Mouse (Mus musculus): ENCODE data around the gene Gnai1.
"Not testable (repeated sequence)": the region's sequence is repeated elsewhere in the genome, so short reads cannot be mapped to it uniquely, and the experiment has no call there.

The Gnai1 gene
- long read RNA-seq, experiment 1, transcript Gnai1-201 (8 exons, 3,135 nt): major isoform, 10 of 33 reads
- long read RNA-seq, experiment 1, partial matches to known transcripts: 21 of 33 reads
- long read RNA-seq, experiment 1, other reads (novel, unspliced or antisense): 2 of 33 reads
- long read RNA-seq, experiment 2, partial matches to known transcripts: 16 of 18 reads
- long read RNA-seq, experiment 2, other reads (novel, unspliced or antisense): 0 of 18 reads

DNA sequence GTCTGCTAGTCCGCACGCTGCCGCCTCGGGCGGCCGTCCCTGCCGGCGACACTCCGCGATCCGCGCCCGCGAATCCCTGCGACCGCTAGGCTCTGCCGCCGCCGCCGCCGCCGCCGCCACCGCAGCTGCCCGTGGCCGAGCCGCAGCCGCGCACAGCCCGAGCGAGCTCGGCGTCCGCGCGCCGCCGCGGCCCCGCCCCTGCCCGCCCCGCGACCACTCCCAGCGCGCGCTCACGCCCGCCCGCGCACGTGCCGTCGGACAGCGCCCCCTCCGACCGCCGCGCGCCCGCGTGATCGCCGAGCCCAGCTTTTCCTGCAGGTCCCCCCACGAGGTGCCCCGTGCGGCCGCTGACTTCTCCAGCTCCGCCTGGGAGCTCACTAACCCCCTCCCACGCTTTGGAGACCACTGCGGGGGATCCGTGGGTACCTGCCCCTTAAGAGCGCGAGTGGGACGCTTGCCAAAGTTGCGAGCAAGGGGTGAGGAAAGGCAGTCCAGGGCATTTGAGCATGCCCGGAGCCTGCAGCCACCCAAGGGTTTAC is at the start of gene Gnai1:
Gnai1 (minus strand) TSS at position 75 of the 539 bp plus-strand sequence.
- intact Hi-C loops (cut with DNase I): no loop called here

GRCm38 (mm10) chr5:18367864-18368263 is 7.7 kb upstream of the Gnai1 start:
- intact Hi-C loops (cut with DNase I): no loop called here

GRCm38 (mm10) chr5:18365460-18365859 is 5.3 kb upstream of the Gnai1 start:
- intact Hi-C loops (cut with DNase I): no loop called here

DNA sequence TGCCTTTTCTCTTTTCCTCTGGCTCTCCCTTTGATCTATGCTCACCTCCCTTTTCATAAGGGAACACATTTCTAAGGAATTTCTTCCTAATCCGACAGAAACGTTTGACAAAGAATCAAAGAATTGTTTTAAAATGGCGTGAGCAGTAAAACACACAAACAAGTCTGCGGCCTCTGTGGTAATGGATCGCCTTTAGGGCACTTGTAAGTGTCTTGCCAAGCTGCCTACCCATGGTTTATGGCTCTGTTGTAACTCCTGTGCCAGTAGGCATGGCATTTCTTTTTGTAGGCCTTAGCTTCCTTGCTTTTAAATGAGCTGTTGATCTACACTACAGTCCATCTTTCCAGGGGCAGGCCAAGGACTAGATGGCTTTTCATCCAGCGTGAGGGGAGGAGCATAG is 801 bp upstream of the Gnai1 start:
- intact Hi-C loops (cut with DNase I): no loop called here

DNA sequence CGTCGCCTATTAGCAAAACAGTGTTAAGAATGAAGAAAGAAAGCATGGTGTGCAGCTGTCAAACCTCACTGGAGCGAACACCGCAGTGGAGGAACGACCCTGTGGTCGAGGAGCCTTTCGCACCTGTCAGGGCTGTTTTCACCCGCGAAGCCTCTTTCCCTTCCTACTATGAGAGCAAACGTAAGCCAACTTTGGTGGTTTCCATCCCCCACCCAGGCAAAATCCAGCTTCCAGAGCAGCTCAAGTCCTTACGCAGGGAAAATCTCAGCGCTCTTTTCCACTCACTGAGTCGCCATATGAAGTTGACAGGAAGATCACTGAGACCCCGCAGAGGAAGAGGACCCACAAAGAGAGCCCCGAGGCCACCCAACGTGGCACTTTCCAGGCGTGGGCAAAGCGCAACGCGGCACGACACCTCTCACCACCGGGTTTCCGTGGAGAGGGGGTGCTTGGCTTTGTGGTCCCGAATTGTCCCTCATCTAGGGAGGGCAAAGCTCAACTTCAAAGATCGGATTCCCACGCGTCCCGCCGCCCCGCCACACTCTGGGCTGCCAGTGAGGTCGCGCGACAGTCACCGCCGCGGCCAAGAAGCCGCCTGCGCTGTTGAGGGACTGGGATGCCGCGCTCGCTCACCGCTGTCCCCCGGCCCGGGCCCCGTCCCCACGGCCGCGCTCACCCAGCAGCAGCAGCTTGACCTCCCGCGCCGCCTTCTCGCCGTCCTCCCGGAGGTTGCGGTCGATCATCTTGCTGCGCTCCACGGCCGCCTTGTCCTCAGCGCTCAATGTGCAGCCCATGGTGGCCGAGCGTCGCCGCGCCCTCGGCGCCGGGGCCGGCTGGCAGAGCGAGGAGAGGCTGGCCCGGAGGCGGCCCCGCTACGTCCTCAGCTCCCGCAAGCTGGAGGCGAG is 527 bp downstream of the Gnai1 start:
- intact Hi-C loops (cut with DNase I): no loop called here

- intact Hi-C loops (cut with DNase I): no loop called here
Measured at GRCm38 (mm10) chr5:18358778-18359177, 1.4 kb downstream of the Gnai1 start.

DNA sequence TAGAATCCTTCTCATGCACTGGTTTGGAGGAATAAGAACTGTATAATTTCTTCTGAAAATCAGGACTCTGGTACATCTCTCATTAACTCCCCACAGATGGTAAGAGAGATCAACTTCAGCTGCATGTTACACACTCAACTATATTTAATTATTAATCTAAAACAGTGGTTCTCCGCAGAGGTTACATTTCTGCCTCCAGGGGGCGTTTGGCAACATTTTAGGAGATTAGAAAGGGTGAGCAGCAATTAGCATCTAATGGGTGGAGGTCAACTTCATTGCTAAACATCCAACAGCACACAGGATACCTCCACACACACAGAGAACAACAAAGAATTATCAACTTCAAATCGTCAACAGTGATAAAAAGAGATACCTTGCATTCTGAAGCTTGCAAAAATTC is 2.0 kb downstream of the Gnai1 start:
- intact Hi-C loops (cut with DNase I): no loop called here

GRCm38 (mm10) chr5:18347297-18347696 is 12.9 kb downstream of the Gnai1 start:
- intact Hi-C loops (cut with DNase I): no loop called here

DNA sequence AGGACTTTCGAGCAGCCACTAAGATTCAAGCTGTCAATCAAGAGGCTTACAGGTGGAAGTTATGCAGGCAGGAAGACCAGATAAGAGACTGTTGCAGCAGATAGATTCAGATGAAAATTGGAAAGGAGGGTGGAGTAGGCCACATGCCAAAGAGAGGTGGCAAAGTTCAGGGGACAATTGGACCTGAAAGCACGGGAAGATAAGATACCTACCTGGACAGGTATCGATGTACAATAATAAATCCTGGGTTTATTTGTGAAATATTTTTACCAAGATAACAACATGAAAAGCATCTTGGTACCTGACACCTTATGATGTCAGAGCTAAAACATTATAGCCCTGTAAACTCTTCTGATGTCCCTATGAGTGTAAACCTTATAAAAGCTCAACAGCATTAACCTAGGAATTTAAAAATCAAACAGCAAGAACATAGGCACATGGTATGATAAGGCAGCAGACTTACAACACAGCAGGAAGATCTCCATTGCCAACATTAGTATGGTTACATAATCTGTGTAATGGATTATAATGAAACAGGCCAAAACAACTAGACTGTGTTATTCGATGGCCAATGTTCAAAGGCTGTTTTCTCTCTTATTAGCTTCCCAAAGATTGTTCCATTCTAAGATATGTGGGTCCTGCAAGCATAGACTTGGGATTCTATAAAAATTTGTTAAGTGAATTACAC is 16.6 kb downstream of the Gnai1 start:
- intact Hi-C loops (cut with DNase I): no loop called here

DNA sequence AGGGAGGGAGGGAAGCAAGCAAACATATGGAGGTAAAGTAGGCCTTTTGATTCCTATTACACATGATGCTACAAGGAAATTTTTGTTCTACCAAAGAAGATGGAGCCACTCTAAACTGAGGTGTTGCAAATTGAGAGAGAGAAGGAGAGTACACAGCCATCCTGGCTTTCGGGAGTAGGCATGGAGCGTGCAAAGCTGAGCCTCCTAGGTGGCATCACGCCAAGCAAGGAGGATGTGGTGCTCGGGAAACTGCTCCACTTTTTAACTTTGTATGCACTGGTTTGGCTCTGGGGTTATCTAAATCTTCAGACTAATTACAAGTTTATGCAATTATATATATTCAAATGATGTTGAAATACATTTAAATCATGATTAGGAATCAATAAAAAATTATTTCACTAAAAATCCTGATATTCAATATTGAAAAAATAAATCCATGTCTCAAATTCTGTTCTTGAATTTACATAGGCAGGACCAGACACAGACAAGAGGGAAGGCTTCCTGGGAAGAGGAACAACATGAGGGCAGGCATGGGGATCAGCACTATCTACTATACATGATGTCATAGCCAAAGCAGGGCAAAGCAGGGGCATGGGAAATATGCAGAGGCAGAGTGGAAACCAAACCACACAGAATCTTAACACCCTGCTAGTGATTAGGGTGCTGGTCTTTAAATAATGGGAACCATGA is 17.2 kb downstream of the Gnai1 start:
- intact Hi-C loops (cut with DNase I): no loop called here

DNA sequence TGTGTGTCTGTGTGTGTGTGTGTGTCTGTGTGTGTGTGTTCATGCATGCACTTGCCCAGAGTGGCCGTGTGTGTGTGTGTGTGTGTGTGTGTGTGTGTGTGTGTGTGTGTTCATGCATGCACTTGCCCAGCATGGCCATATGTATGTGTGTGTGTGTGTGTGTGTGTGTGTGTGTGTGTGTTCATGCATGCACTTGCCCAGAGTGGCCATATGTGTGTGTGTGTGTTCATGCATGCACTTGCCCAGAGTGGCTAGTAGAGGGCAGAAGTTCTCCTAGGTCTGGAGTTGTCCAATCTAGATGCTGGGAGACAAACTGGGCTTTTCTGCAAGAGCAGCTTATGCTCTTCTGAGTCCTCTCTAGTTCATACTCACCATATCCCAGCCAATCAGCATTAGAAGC is 18.3 kb downstream of the Gnai1 start:
- intact Hi-C loops (cut with DNase I): not testable (repeated sequence)

DNA sequence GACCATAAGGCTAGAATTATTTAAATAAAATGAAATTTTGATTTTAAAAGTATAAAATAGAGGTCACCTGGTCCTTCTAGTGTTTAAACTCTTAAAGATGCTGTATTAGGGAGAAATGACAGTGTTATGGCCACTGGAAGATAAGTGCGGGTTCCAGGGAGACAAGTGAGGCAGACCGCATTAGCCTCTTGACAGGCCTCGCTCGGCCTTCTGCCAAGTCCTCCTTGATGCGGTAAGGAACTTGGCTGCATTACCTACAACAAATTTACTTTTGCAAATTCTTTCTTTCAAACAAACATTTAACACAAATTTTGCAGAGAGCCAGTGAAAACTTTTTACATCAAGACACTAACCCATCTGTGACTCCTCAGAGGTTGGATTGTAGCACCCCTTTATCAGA is 27.9 kb downstream of the Gnai1 start:
- intact Hi-C loops (cut with DNase I): no loop called here

GRCm38 (mm10) chr5:18330726-18331125 is 29.4 kb downstream of the Gnai1 start:
- intact Hi-C loops (cut with DNase I): no loop called here

DNA sequence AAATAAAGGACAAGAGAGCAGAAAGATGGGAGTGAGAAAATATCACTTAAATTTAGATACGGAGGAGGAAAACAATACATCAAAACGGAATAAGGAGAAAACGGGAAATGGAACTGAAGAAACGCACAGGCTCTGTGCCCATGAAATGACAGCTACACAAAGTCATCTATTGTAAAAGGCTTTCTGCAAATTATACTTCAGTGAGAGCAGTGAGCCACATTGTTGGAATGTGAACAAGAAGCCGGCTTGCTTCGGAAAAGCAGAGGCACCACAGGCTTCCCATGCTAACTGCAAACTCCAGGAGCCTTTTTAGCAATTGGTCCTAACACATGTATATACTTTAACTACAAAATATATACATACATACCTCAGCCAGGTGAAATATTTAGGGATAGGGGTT is 34.0 kb downstream of the Gnai1 start:
- intact Hi-C loops (cut with DNase I): no loop called here

GRCm38 (mm10) chr5:18323534-18323933 is 36.6 kb downstream of the Gnai1 start:
- intact Hi-C loops (cut with DNase I): no loop called here

- intact Hi-C loops (cut with DNase I): no loop called here
Measured at GRCm38 (mm10) chr5:18321661-18322060, 38.5 kb downstream of the Gnai1 start.

DNA sequence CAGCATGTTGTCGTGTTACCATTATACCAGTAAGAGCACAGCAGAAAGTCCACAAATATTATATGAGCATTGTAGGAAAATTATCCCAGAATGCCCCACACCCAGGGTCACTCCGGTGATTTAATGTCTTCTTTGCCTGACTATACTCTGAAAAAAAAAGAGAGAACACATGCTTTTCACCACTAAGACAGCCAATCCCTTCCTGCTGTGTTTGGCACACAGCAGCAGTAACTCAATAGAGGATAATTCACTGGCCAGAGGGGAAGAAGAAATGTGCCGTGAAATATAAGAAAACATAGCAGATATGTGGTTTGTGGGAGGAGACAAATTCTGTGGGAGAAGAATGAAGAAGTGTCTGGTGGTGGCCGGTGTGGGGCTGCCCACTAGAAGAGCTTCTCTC is 41.3 kb downstream of the Gnai1 start:
- intact Hi-C loops (cut with DNase I): no loop called here

GRCm38 (mm10) chr5:18307229-18307804 is 52.8 kb downstream of the Gnai1 start:
- intact Hi-C loops (cut with DNase I): no loop called here

- intact Hi-C loops (cut with DNase I): no loop called here
Measured at GRCm38 (mm10) chr5:18296584-18296983, 63.6 kb downstream of the Gnai1 start.

DNA sequence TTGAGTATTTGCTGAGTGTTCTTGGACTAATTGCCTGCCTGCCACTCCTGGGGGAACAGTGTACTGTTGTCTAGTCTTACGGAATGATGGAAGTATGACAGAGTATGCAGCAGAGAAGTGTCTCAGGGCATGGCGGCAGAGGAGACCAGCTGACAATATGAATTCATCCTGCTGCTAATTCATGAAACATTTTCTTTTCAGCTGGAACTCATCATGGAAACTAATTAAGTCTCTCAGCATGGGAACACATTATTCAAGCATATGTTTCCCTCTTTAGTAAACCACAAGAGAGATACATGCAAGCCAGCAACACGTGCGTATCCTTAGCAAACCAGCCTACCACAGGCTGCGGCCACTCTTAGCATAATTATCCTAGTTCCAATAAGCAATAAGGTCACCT is 67.4 kb downstream of the Gnai1 start:
- intact Hi-C loops (cut with DNase I): no loop called here

- intact Hi-C loops (cut with DNase I): no loop called here
Measured at GRCm38 (mm10) chr5:18289530-18289929, 70.6 kb downstream of the Gnai1 start.
